Mouse (Mus musculus) lung, embryonic 14.5 days (tissue): Measurements from ENCODE around the gene Vmn2r108. TPM values are rescaled to one million over a fixed set of nuclear protein-coding genes. Genes with fewer than 3 reads are reported as not detected.
"Not testable (repeated sequence)": the region's sequence is repeated elsewhere in the genome, so short reads cannot be mapped to it uniquely, and the experiment has no call there.

ENCODE experiments used
- ATAC-seq: fragments of 200-750 bp; cut with Nextera tagmentation; 2 replicates; pipeline ENCODE4 v1.8.0; 2017; ENCODE audit warnings: mild to moderate bottlenecking, moderate TSS enrichment, moderate library complexity; ENCODE audit not compliant: insufficient read depth
- DNase-seq: peaks from one replicate; pipeline ENCODE4 v3.0.0-alpha.2; 2015
- H3K27ac ChIP-seq: fragments of 300-500 bp; sonication (generic); 2 replicates; pipeline ENCODE4 v1.5.1; 2014; ENCODE audit warnings: low read depth, mild to moderate bottlenecking, moderate library complexity
- H3K27me3 ChIP-seq: fragments of 300-500 bp; sonication (generic); 2 replicates; pipeline ENCODE4 v1.6.1; 2014; ENCODE audit warnings: low read length, control low read depth; ENCODE audit not compliant: insufficient read depth
- H3K36me3 ChIP-seq: fragments of 300-500 bp; sonication (generic); 2 replicates; pipeline ENCODE4 v1.6.1; 2014; ENCODE audit warnings: control low read depth; ENCODE audit not compliant: insufficient read depth
- H3K4me1 ChIP-seq: fragments of 300-500 bp; sonication (generic); 2 replicates; pipeline ENCODE4 v1.6.1; 2014; ENCODE audit warnings: antibody characterized with exemption, control low read depth; ENCODE audit not compliant: insufficient read depth
- H3K4me2 ChIP-seq: fragments of 300-500 bp; sonication (generic); 2 replicates; pipeline ENCODE4 v1.6.1; 2014; ENCODE audit warnings: mild to moderate bottlenecking
- H3K4me3 ChIP-seq: fragments of 300-500 bp; sonication (generic); 2 replicates; pipeline ENCODE4 v1.5.1; 2014; ENCODE audit warnings: low read depth, low read length
- H3K9ac ChIP-seq: fragments of 300-500 bp; sonication (generic); 2 replicates; pipeline ENCODE4 v1.6.1; 2014
- H3K9me3 ChIP-seq: fragments of 300-500 bp; sonication (generic); 2 replicates; pipeline ENCODE4 v1.6.1; 2016; ENCODE audit warnings: low read depth, low read length, control low read depth
- CTCF ChIP-seq: IDR thresholded peaks from 2 replicates; pipeline ENCODE4 v1.5.1; 2016; ENCODE audit warnings: antibody characterized with exemption, low read depth
- WGBS: fragments of 180-500 bp; shearing (Covaris S2); extraction: QIAGEN DNeasy Blood & Tissue Kit; methylation state at CpG from one replicate; pipeline ENCODE4 v1.1.7; 2014; 5-methylcytosine and 5-hydroxymethylcytosine counted together
- polyA plus RNA-seq: library from polyadenylated mRNA; unstranded; fragments of >200 nt; fragmentation: Nextera tagmentation; extraction: Ambion mirVana; gene quantifications from 2 replicates; pipeline ENCODE4 v1.2.1, GENCODE M21; 2014

Gene Vmn2r108
- not detected in 2 replicates for polyA plus RNA-seq

- H3K9ac ChIP-seq, result no peak within 1 kb of the TSS
- H3K4me3 ChIP-seq, result no peak within 1 kb of the TSS
- H3K4me2 ChIP-seq, result no peak within 1 kb of the TSS
- no peaks in the 10 kb centered on the region for H3K27me3 ChIP-seq
- no peaks in the 10 kb centered on the region for H3K4me1 ChIP-seq
- DNase-seq (no peak), ATAC-seq (no peak)
- H3K27ac ChIP-seq, result no peak within 1 kb of the TSS
- no peaks in the 10 kb centered on the region for H3K36me3 ChIP-seq
- H3K9me3 ChIP-seq, result no peaks in the 10 kb centered on the region
- no peak for TF ChIP-seq CTCF
Observed at GRCm38 (mm10) chr17:20481231-20481630, at the start of gene Vmn2r108. Vmn2r108 (minus strand) TSS chr17:20481331.

- H3K9ac ChIP-seq, H3K4me2 ChIP-seq, H3K27ac ChIP-seq, ATAC-seq, DNase-seq, H3K4me3 ChIP-seq, H3K36me3 ChIP-seq, H3K9me3 ChIP-seq, H3K4me1 ChIP-seq, H3K27me3 ChIP-seq: not testable (repeated sequence)
Observed at GRCm38 (mm10) chr17:20508247-20508646, 27.1 kb upstream of the Vmn2r108 start.

- Histone ChIP-seq H3K4me2 (no peak within 1 kb of the TSS), H3K4me3 (no peak within 1 kb of the TSS), H3K9ac (no peak within 1 kb of the TSS), H3K27ac (no peak within 1 kb of the TSS), H3K9me3 (no peaks in the 10 kb centered on the region), H3K4me1 (no peaks in the 10 kb centered on the region), H3K27me3 (no peaks in the 10 kb centered on the region), H3K36me3 (no peaks in the 10 kb centered on the region)
- no peak for ATAC-seq
- no peak for DNase-seq
- no peak for TF ChIP-seq CTCF
Observed at GRCm38 (mm10) chr17:20497858-20498257, 16.7 kb upstream of the Vmn2r108 start, which contains the start of gene Vmn1r225. Vmn1r225 (plus strand) TSS chr17:20498158.

- H3K4me3 ChIP-seq, result no peak overlapping the region
- WGBS, result 73% methylated on average over 3 of the region's 3 CpGs
- H3K4me1 ChIP-seq, result no peaks in the 10 kb centered on the region
- no peak for TF ChIP-seq CTCF
- no peaks in the 10 kb centered on the region for H3K9me3 ChIP-seq
- H3K27ac ChIP-seq, result no peak overlapping the region
- H3K9ac ChIP-seq, result no peak overlapping the region
- H3K36me3 ChIP-seq, result no peaks in the 10 kb centered on the region
- H3K27me3 ChIP-seq, result no peaks in the 10 kb centered on the region
- H3K4me2 ChIP-seq, result no peak overlapping the region
- DNase-seq, result no peak
- ATAC-seq, result no peak
Observed at GRCm38 (mm10) chr17:20473311-20473710, 7.8 kb downstream of the Vmn2r108 start.

DNA sequence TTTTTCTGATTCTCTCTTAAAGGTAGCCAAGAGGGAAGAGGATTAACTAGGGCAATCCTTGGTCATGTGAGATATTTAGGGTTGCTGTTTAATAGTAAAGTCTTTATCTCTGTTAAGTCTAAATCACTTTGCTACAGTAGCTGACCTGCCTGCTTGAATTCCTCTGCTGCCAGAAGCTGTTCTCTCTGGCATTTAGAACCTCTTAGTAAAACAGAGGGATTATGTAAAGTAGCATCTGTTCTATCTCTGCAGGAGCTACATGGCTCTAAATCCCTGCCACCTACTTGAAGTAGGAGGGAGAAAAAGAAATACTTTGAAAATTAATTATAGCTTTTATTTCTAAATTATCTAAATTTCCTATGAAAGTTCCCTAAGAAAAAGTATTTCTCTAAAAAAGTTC is 41.9 kb downstream of the Vmn2r108 start:
- Histone ChIP-seq H3K4me1 (no peaks in the 10 kb centered on the region), H3K9me3 (no peaks in the 10 kb centered on the region), H3K9ac (no peak overlapping the region), H3K4me2 (no peak overlapping the region), H3K4me3 (no peak overlapping the region), H3K27ac (no peak overlapping the region), H3K36me3 (no peaks in the 10 kb centered on the region), H3K27me3 (no peaks in the 10 kb centered on the region)
- ATAC-seq (no peak), DNase-seq (no peak)
- no peak for TF ChIP-seq CTCF

- ATAC-seq (no peak), DNase-seq (no peak)
- Histone ChIP-seq H3K36me3 (no peaks in the 10 kb centered on the region), H3K27ac (no peak within 1 kb of the TSS), H3K4me3 (no peak within 1 kb of the TSS), H3K9ac (no peak within 1 kb of the TSS), H3K27me3 (no peaks in the 10 kb centered on the region), H3K4me1 (no peaks in the 10 kb centered on the region), H3K4me2 (no peak within 1 kb of the TSS), H3K9me3 (no peaks in the 10 kb centered on the region)
- WGBS, result 23% methylated on average over 1 of the region's 1 CpGs
- no peak for TF ChIP-seq CTCF
Observed at GRCm38 (mm10) chr17:20413846-20414245, 67.3 kb downstream of the Vmn2r108 start, which contains the start of gene Vmn1r224. Vmn1r224 (plus strand) TSS chr17:20414146.

Other genes starting within 250 kb of the Vmn2r108 start
- gene Vmn2r105, start 246.3 kb downstream of the Vmn2r108 start, polyA plus RNA-seq, result not detected in 2 replicates
- not detected in 2 replicates for gene Vmn2r106, start 195.8 kb downstream of the Vmn2r108 start, polyA plus RNA-seq
- gene Vmn2r107, start 136.1 kb downstream of the Vmn2r108 start, polyA plus RNA-seq, result not detected in 2 replicates
- gene Vmn1r224, start 67.2 kb downstream of the Vmn2r108 start, polyA plus RNA-seq, result not detected in 2 replicates
- gene Vmn1r225, start 16.8 kb upstream of the Vmn2r108 start, polyA plus RNA-seq, result not detected in 2 replicates
- gene Vmn2r109, start 83.4 kb upstream of the Vmn2r108 start, polyA plus RNA-seq, result not detected in 2 replicates
- 0.04 and 0.05 TPM in 2 replicates for gene Vmn2r110, start 115.1 kb upstream of the Vmn2r108 start, polyA plus RNA-seq
- not detected in 2 replicates for gene Fpr-rs3, start 143.5 kb upstream of the Vmn2r108 start, polyA plus RNA-seq
- not detected in 2 replicates for gene Vmn1r226, start 201.5 kb upstream of the Vmn2r108 start, polyA plus RNA-seq
- not detected in 2 replicates for gene Vmn1r227, start 248.5 kb upstream of the Vmn2r108 start, polyA plus RNA-seq